Mouse (Mus musculus) MEL (cell line): ENCODE measurements around the gene Gm42417. TPM values are rescaled to one million over a fixed set of nuclear protein-coding genes. Genes with fewer than 3 reads are reported as not detected.
A peak's percentile ranks its signal among the peaks of the same experiment; 100 is the strongest.

Source experiments
- DNase-seq: peaks from one replicate; pipeline ENCODE4 v3.0.0; 2011; ENCODE audit warnings: low read depth, low spot score
- H3K27ac ChIP-seq: 2 replicates; pipeline ENCODE4 v1.5.1; 2012; ENCODE audit warnings: low read depth, mild to moderate bottlenecking, control low read depth, low read length, moderate library complexity; ENCODE audit not compliant: control insufficient read depth
- H3K27me3 ChIP-seq, 2 experiments: fragments of 150-350 bp in 1 of 2; sonication (generic) in 1 of 2; 2 replicates each; pipeline ENCODE4 v1.6.1; 2012; ENCODE audit warnings: low read length in 2 of 2, mild to moderate bottlenecking in 2 of 2, improper control_type of control experiment in 1 of 2, moderate library complexity in 1 of 2; ENCODE audit not compliant: insufficient read depth in 2 of 2, control insufficient read depth in 1 of 2
- H3K36me3 ChIP-seq, 2 experiments: 2 replicates each; pipeline ENCODE4 v1.6.1; 2012 to 2014; ENCODE audit warnings: low read length in 2 of 2, improper control_type of control experiment in 1 of 2, inconsistent platforms in 1 of 2, mild to moderate bottlenecking in 1 of 2; ENCODE audit not compliant: insufficient read depth in 2 of 2, control insufficient read depth in 1 of 2
- H3K4me1 ChIP-seq, 2 experiments: fragments of 150-350 bp in 1 of 2; sonication (generic) in 1 of 2; 2 replicates each; pipeline ENCODE4 v1.6.1; 2012; ENCODE audit warnings: low read length in 2 of 2, improper control_type of control experiment in 1 of 2, mild to moderate bottlenecking in 1 of 2; ENCODE audit not compliant: insufficient read depth in 2 of 2, control insufficient read depth in 1 of 2
- H3K4me3 ChIP-seq, 2 experiments: fragments of 150-350 bp in 1 of 2; sonication (generic) in 1 of 2; 2 replicates each; pipeline ENCODE4 v1.5.1; 2012; ENCODE audit warnings: low read depth in 2 of 2, low read length in 2 of 2, mild to moderate bottlenecking in 2 of 2, moderate library complexity in 2 of 2, control low read depth in 1 of 2, improper control_type of control experiment in 1 of 2; ENCODE audit not compliant: control insufficient read depth in 1 of 2, insufficient read depth in 1 of 2
- H3K79me2 ChIP-seq: 2 replicates; pipeline ENCODE4 v1.6.1; 2012; ENCODE audit warnings: mild to moderate bottlenecking, low read length, moderate library complexity; ENCODE audit not compliant: control insufficient read depth, poor library complexity, insufficient read depth
- H3K9ac ChIP-seq: 2 replicates; pipeline ENCODE4 v1.6.1; 2012; ENCODE audit warnings: low read depth, mild to moderate bottlenecking, control low read depth, low read length, moderate library complexity; ENCODE audit not compliant: control insufficient read depth, poor library complexity, severe bottlenecking
- H3K9me3 ChIP-seq: fragments of 150-350 bp; sonication (generic); replicated peaks from 2 replicates; pipeline ENCODE4 v1.6.1; 2012; ENCODE audit warnings: mild to moderate bottlenecking, low read length, improper control_type of control experiment, moderate library complexity; ENCODE audit not compliant: insufficient read depth
- BHLHE40 ChIP-seq: IDR thresholded peaks from 2 replicates; pipeline ENCODE4 v1.6.1; 2012; ENCODE audit warnings: low read depth, mild to moderate bottlenecking, inconsistent platforms, low read length, improper control_type of control experiment, borderline replicate concordance
- CHD1 ChIP-seq: IDR thresholded peaks from 2 replicates; pipeline ENCODE4 v1.6.1; 2012; ENCODE audit warnings: low read depth, mild to moderate bottlenecking, inconsistent platforms, low read length, improper control_type of control experiment
- CHD2 ChIP-seq: IDR thresholded peaks from 2 replicates; pipeline ENCODE4 v1.6.1; 2011; ENCODE audit warnings: low read length, improper control_type of control experiment
- CTCF ChIP-seq, 3 experiments: IDR thresholded peaks in 2 of 3; conservative IDR thresholded peaks in 1 of 3; 2 replicates each; pipeline ENCODE4 v1.5.1; 2011 to 2012; ENCODE audit warnings: low read length in 3 of 3, low read depth in 2 of 3, mild to moderate bottlenecking in 2 of 3, improper control_type of control experiment in 1 of 3, inconsistent platforms in 1 of 3, mixed read lengths in 1 of 3, moderate library complexity in 1 of 3; ENCODE audit not compliant: control insufficient read depth in 1 of 3, insufficient read depth in 1 of 3, poor library complexity in 1 of 3, severe bottlenecking in 1 of 3
- E2F4 ChIP-seq: IDR thresholded peaks from 2 replicates; pipeline ENCODE4 v1.6.1; 2011; ENCODE audit warnings: low read depth, low read length, improper control_type of control experiment, borderline replicate concordance
- ETS1 ChIP-seq: IDR thresholded peaks from 2 replicates; pipeline ENCODE4 v1.6.1; 2012; ENCODE audit warnings: low read depth, mild to moderate bottlenecking, inconsistent platforms, low read length, improper control_type of control experiment, moderate library complexity
- GATA1 ChIP-seq: IDR thresholded peaks from 2 replicates; pipeline ENCODE4 v1.6.1; 2011; ENCODE audit warnings: low read depth, low read length, improper control_type of control experiment
- HCFC1 ChIP-seq: IDR thresholded peaks from 2 replicates; pipeline ENCODE4 v1.6.1; 2012; ENCODE audit warnings: low read depth, mild to moderate bottlenecking, inconsistent platforms, low read length, improper control_type of control experiment, moderate library complexity
- JUND ChIP-seq: IDR thresholded peaks from 2 replicates; pipeline ENCODE4 v1.6.1; 2011; ENCODE audit warnings: low read depth, mild to moderate bottlenecking, improper control_type of control experiment, low read length
- MAFK ChIP-seq: IDR thresholded peaks from 2 replicates; pipeline ENCODE4 v1.6.1; 2011; ENCODE audit warnings: low read depth, mild to moderate bottlenecking, low read length, improper control_type of control experiment, borderline replicate concordance
- MAZ ChIP-seq: IDR thresholded peaks from 2 replicates; pipeline ENCODE4 v1.6.1; 2012; ENCODE audit warnings: low read depth, mild to moderate bottlenecking, inconsistent platforms, low read length, improper control_type of control experiment
- MEF2A ChIP-seq: IDR thresholded peaks from 2 replicates; pipeline ENCODE4 v1.6.1; 2014; ENCODE audit warnings: low read depth, mild to moderate bottlenecking, inconsistent platforms, low read length, improper control_type of control experiment; ENCODE audit not compliant: poor library complexity, insufficient replicate concordance, severe bottlenecking; ENCODE audit errors: extremely low read depth
- MXI1 ChIP-seq: IDR thresholded peaks from 2 replicates; pipeline ENCODE4 v1.6.1; 2011; ENCODE audit warnings: mild to moderate bottlenecking, low read depth, low read length, improper control_type of control experiment
- MYB ChIP-seq: IDR thresholded peaks from 2 replicates; pipeline ENCODE4 v1.6.1; 2011; ENCODE audit warnings: mild to moderate bottlenecking, low read depth, low read length, improper control_type of control experiment
- MYC ChIP-seq: IDR thresholded peaks from 2 replicates; pipeline ENCODE4 v1.6.1; 2011; ENCODE audit warnings: low read depth, mild to moderate bottlenecking, low read length, improper control_type of control experiment, moderate library complexity
- NRF1 ChIP-seq: IDR thresholded peaks from 2 replicates; pipeline ENCODE4 v1.6.1; 2014; ENCODE audit warnings: low read depth, mild to moderate bottlenecking, inconsistent platforms, low read length, improper control_type of control experiment, moderate library complexity; ENCODE audit not compliant: poor library complexity, insufficient read depth, severe bottlenecking
- POLR2AphosphoS2 ChIP-seq: IDR thresholded peaks from 2 replicates; pipeline ENCODE4 v1.6.1; 2011; ENCODE audit warnings: low read length, improper control_type of control experiment
- POLR2AphosphoS5 ChIP-seq: IDR thresholded peaks from 2 replicates; pipeline ENCODE4 v1.6.1; 2012; ENCODE audit warnings: low read depth, borderline replicate concordance, mild to moderate bottlenecking, inconsistent platforms, low read length, moderate library complexity, mixed read lengths
- RAD21 ChIP-seq: IDR thresholded peaks from 2 replicates; pipeline ENCODE4 v1.6.1; 2011; ENCODE audit warnings: mild to moderate bottlenecking, low read depth, low read length, improper control_type of control experiment
- SMC3 ChIP-seq: IDR thresholded peaks from 2 replicates; pipeline ENCODE4 v1.6.1; 2011; ENCODE audit warnings: low read depth, low read length, improper control_type of control experiment
- TAL1 ChIP-seq: IDR thresholded peaks from 2 replicates; pipeline ENCODE4 v1.6.1; 2012; ENCODE audit warnings: mild to moderate bottlenecking, inconsistent platforms, low read length, moderate library complexity, mixed read lengths
- TBP ChIP-seq: IDR thresholded peaks from 2 replicates; pipeline ENCODE4 v1.8.0; 2011; ENCODE audit warnings: low read depth, low read length, improper control_type of control experiment
- TCF12 ChIP-seq: IDR thresholded peaks from 2 replicates; pipeline ENCODE4 v1.6.1; 2014; ENCODE audit warnings: low read depth, mild to moderate bottlenecking, inconsistent platforms, low read length, improper control_type of control experiment, moderate library complexity
- USF2 ChIP-seq, 2 experiments: IDR thresholded peaks; 2 replicates each; pipeline ENCODE4 v1.6.1; 2011 to 2012; ENCODE audit warnings: improper control_type of control experiment in 2 of 2, low read length in 2 of 2, borderline replicate concordance in 1 of 2, inconsistent platforms in 1 of 2, low read depth in 1 of 2, mild to moderate bottlenecking in 1 of 2; ENCODE audit not compliant: insufficient read depth in 1 of 2
- ZC3H11A ChIP-seq: IDR thresholded peaks from 2 replicates; pipeline ENCODE4 v1.6.1; 2012; ENCODE audit warnings: low read depth, mild to moderate bottlenecking, inconsistent platforms, low read length, improper control_type of control experiment
- ZKSCAN1 ChIP-seq: IDR thresholded peaks from 2 replicates; pipeline ENCODE4 v1.6.1; 2012; ENCODE audit warnings: low read depth, mild to moderate bottlenecking, inconsistent platforms, low read length, improper control_type of control experiment, moderate library complexity
- ZMIZ1 ChIP-seq: IDR thresholded peaks from 2 replicates; pipeline ENCODE4 v1.6.1; 2012; ENCODE audit warnings: low read depth, mild to moderate bottlenecking, inconsistent platforms, low read length, improper control_type of control experiment, moderate library complexity
- ZNF384 ChIP-seq: IDR thresholded peaks from 2 replicates; pipeline ENCODE4 v1.6.1; 2012; ENCODE audit warnings: low read depth, mild to moderate bottlenecking, inconsistent platforms, low read length, improper control_type of control experiment
- polyA plus RNA-seq, 2 experiments: library from polyadenylated mRNA; stranded (reverse) in 1 of 2; unstranded in 1 of 2; fragments of >175 nt in 1 of 2; fragments of >200 nt in 1 of 2; gene quantifications; 2 replicates each; pipeline versions ENCODE4 v1.2.1 to v1.2.4; 2012; ENCODE audit warnings: low replicate concordance in 2 of 2, low read depth in 1 of 2; ENCODE audit not compliant: insufficient read length in 2 of 2, insufficient read depth in 1 of 2, missing spikeins in 1 of 2
- total RNA-seq: library from RNA; depleted of rRNA; stranded (reverse); fragments of 300-350 nt; gene quantifications from 2 replicates; pipeline ENCODE4 v1.2.3, GENCODE M21; 2012

Gm42417 gene
- total and polyA plus RNA-seq, 3 experiments: 0.74 TPM; not detected in 2

- no peak for DNase-seq
Observed at GRCm38 (mm10) chr1:36529274-36529673, 10.0 kb downstream of the Gm42417 start.

DNA sequence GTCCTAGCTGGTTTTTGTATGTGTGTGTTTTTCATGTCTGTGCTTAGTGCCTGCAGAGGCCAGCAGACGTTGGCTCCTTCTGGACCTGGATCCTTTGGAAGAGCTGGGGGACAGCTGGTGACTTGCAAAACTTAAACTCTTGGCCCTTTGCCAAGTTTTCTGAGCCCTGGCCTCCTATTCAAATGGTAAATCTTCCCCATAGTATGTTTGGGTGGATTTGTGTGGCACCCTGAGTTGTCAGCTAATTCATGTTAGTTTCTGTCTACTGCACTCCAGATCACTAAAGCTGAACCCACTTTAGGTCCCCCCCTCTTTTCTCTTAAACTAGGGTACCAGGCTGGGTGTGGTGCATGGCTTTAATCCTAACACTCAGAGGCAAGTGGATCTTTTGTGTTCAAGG, 10.9 kb downstream of the Gm42417 start:
- TF ChIP-seq MXI1 (no peak), JUND (no peak), HCFC1 (no peak), TAL1 (no peak), ZNF384 (no peak), MYB (no peak), NRF1 (no peak), E2F4 (no peak), BHLHE40 (no peak), GATA1 (no peak), RAD21 (no peak), MAZ (no peak), CTCF (IDR thresholded peaks at IDR 0.05 in 2 of 3, conservative IDR thresholded peaks at IDR 0.05 in 1 of 3; ENCODE audit: control insufficient read depth in 1 of 3, insufficient read depth in 1 of 3, low read depth in 2 of 3, low read length in 3 of 3, poor library complexity in 1 of 3, severe bottlenecking in 1 of 3) (no peak), USF2 (IDR thresholded peaks at IDR 0.05; ENCODE audit: borderline replicate concordance in 1 of 2, insufficient read depth in 1 of 2, low read depth in 1 of 2, low read length in 2 of 2) (no peak), TBP (no peak), MYC (no peak), POLR2AphosphoS2 (no peak), ETS1 (no peak)
- H3K36me3 ChIP-seq: peaks cover 0 to 5% of the 10 kb centered on the region in 2 experiments; a peak in 2 of 4 replicates
- peaks cover 0 to 3% of the 10 kb centered on the region in 2 experiments; a peak in 1 of 4 replicates for H3K4me1 ChIP-seq
- no peak overlapping the region for H3K27ac ChIP-seq
- peak; percentile 62 for DNase-seq
- no peak overlapping the region for H3K4me3 ChIP-seq
- H3K9ac ChIP-seq: no peak overlapping the region
- no peaks in the 10 kb centered on the region for H3K79me2 ChIP-seq
- no peaks in the 10 kb centered on the region for H3K9me3 ChIP-seq
- H3K27me3 ChIP-seq: no peaks in the 10 kb centered on the region

More at GRCm38 (mm10) chr1:36529274-36529673, 10.0 kb downstream of the Gm42417 start:
- Histone ChIP-seq H3K79me2 (no peaks in the 10 kb centered on the region), H3K36me3 (peaks cover 0 to 5% of the 10 kb centered on the region in 2 experiments; a peak in 2 of 4 replicates), H3K27ac (no peak overlapping the region), H3K9ac (no peak overlapping the region), H3K4me3 (no peak overlapping the region), H3K9me3 (no peaks in the 10 kb centered on the region), H3K27me3 (no peaks in the 10 kb centered on the region), H3K4me1 (peaks cover 0 to 3% of the 10 kb centered on the region in 2 experiments; a peak in 1 of 4 replicates)
- TF ChIP-seq CHD2 (no peak), CTCF (IDR thresholded peaks at IDR 0.05 in 2 of 3, conservative IDR thresholded peaks at IDR 0.05 in 1 of 3; ENCODE audit: control insufficient read depth in 1 of 3, insufficient read depth in 1 of 3, low read depth in 2 of 3, low read length in 3 of 3, poor library complexity in 1 of 3, severe bottlenecking in 1 of 3) (no peak), TAL1 (no peak), MYC (no peak), ZMIZ1 (no peak), ZC3H11A (no peak), MAFK (no peak), TBP (no peak), ZKSCAN1 (no peak), SMC3 (no peak), TCF12 (no peak), ZNF384 (no peak), POLR2AphosphoS2 (no peak), MEF2A (no peak), MXI1 (no peak), MAZ (no peak), CHD1 (no peak), POLR2AphosphoS5 (no peak)
